Mouse (Mus musculus) stomach, postnatal 0 days (tissue): ENCODE data around the gene Cdh4. TPM values are rescaled to one million over a fixed set of nuclear protein-coding genes. Genes with fewer than 3 reads are reported as not detected.

ENCODE experiments used
- ATAC-seq: fragments of 200-750 bp; cut with Nextera tagmentation; 2 replicates; pipeline ENCODE4 v1.8.0; 2017; ENCODE audit not compliant: low FRiP score, low TSS enrichment
- DNase-seq: peaks from one replicate; pipeline ENCODE4 v3.0.0-alpha.2; 2016; ENCODE audit warnings: low spot score
- H3K27ac ChIP-seq: fragments of 300-500 bp; sonication (generic); replicated peaks from 2 replicates; pipeline ENCODE4 v1.5.1; 2014; ENCODE audit warnings: mild to moderate bottlenecking, control low read depth
- H3K27me3 ChIP-seq: fragments of 300-500 bp; sonication (generic); 2 replicates; pipeline ENCODE4 v1.6.1; 2014; ENCODE audit warnings: low read length; ENCODE audit not compliant: control insufficient read depth, insufficient read depth
- H3K36me3 ChIP-seq: fragments of 300-500 bp; sonication (generic); 2 replicates; pipeline ENCODE4 v1.6.1; 2014; ENCODE audit warnings: low read length, mixed read lengths; ENCODE audit not compliant: control insufficient read depth, insufficient read depth
- H3K4me1 ChIP-seq: fragments of 300-500 bp; sonication (generic); replicated peaks from 2 replicates; pipeline ENCODE4 v1.6.1; 2014; ENCODE audit warnings: antibody characterized with exemption; ENCODE audit not compliant: control insufficient read depth, insufficient read depth
- H3K4me2 ChIP-seq: fragments of 300-500 bp; sonication (generic); replicated peaks from 2 replicates; pipeline ENCODE4 v1.6.1; 2014; ENCODE audit warnings: low read depth, mild to moderate bottlenecking, control low read depth, moderate library complexity
- H3K4me3 ChIP-seq: fragments of 300-500 bp; sonication (generic); 2 replicates; pipeline ENCODE4 v1.5.1; 2014; ENCODE audit warnings: low read depth, low read length, control low read depth
- H3K9ac ChIP-seq: fragments of 300-500 bp; sonication (generic); 2 replicates; pipeline ENCODE4 v1.6.1; 2014; ENCODE audit warnings: mild to moderate bottlenecking, low read length, control low read depth, mixed read lengths
- H3K9me3 ChIP-seq: fragments of 300-500 bp; sonication (generic); 2 replicates; pipeline ENCODE4 v1.6.1; 2016; ENCODE audit warnings: low read length; ENCODE audit not compliant: control insufficient read depth
- CTCF ChIP-seq: IDR thresholded peaks from 2 replicates; pipeline ENCODE4 v1.5.1; 2016; ENCODE audit warnings: antibody characterized with exemption, low read depth, mild to moderate bottlenecking, moderate library complexity
- EP300 ChIP-seq: optimal IDR thresholded peaks from 2 replicates; pipeline ENCODE3; 2016; ENCODE audit warnings: antibody characterized with exemption
- WGBS: fragments of 180-500 bp; shearing (Covaris S2); extraction: QIAGEN DNeasy Blood & Tissue Kit; methylation state at CpG from one replicate; pipeline ENCODE4 v1.1.7; 2014; 5-methylcytosine and 5-hydroxymethylcytosine counted together
- polyA plus RNA-seq: library from polyadenylated mRNA; unstranded; fragments of >200 nt; fragmentation: Nextera tagmentation; extraction: Ambion mirVana; gene quantifications from 2 replicates; pipeline ENCODE4 v1.2.1, GENCODE M21; 2015

Gene Cdh4
- polyA plus RNA-seq, 1 experiment from 2014 or later = 3.1 TPM

- H3K27ac ChIP-seq = no peak overlapping the region
- no peak for ATAC-seq
- no peaks in the 10 kb centered on the region for H3K36me3 ChIP-seq
- H3K4me1 ChIP-seq = no peaks in the 10 kb centered on the region
- no peak for DNase-seq
- 80% methylated on average over 5 of the region's 5 CpGs for WGBS
- no peak for TF ChIP-seq CTCF
- TF ChIP-seq EP300 = no peak
- H3K4me2 ChIP-seq = no peak overlapping the region
- no peaks in the 10 kb centered on the region for H3K9me3 ChIP-seq
- no peak overlapping the region for H3K9ac ChIP-seq
- H3K4me3 ChIP-seq = no peak overlapping the region
- H3K27me3 ChIP-seq = no peaks in the 10 kb centered on the region
Measured at GRCm38 (mm10) chr2:179811086-179811485, 368.9 kb downstream of the Cdh4 start.

- no peak overlapping the region for H3K4me3 ChIP-seq
- no peaks in the 10 kb centered on the region for H3K9me3 ChIP-seq
- no peak overlapping the region for H3K27ac ChIP-seq
- H3K36me3 ChIP-seq = no peaks in the 10 kb centered on the region
- H3K4me1 ChIP-seq = no peaks in the 10 kb centered on the region
- ATAC-seq (no peak), DNase-seq (no peak)
- WGBS = 57% methylated on average over 11 of the region's 11 CpGs
- no peaks in the 10 kb centered on the region for H3K27me3 ChIP-seq
- H3K9ac ChIP-seq = no peak overlapping the region
- no peak overlapping the region for H3K4me2 ChIP-seq
- TF ChIP-seq EP300 (no peak), CTCF (no peak)
Measured at GRCm38 (mm10) chr2:179813035-179813827, 371.0 kb downstream of the Cdh4 start.

- TF ChIP-seq EP300 (no peak), CTCF (no peak)
- H3K27ac ChIP-seq = no peak overlapping the region
- no peak overlapping the region for H3K4me3 ChIP-seq
- no peaks in the 10 kb centered on the region for H3K27me3 ChIP-seq
- 36% methylated on average over 18 of the region's 18 CpGs for WGBS
- no peak for DNase-seq
- H3K36me3 ChIP-seq = no peaks in the 10 kb centered on the region
- H3K4me2 ChIP-seq = no peak overlapping the region
- no peak overlapping the region for H3K9ac ChIP-seq
- ATAC-seq = no peak
- H3K4me1 ChIP-seq = no peaks in the 10 kb centered on the region
- H3K9me3 ChIP-seq = no peaks in the 10 kb centered on the region
Measured at GRCm38 (mm10) chr2:179824776-179825326, 382.6 kb downstream of the Cdh4 start.

GRCm38 (mm10) chr2:179828968-179829367, 386.7 kb downstream of the Cdh4 start:
- no peaks in the 10 kb centered on the region for H3K4me1 ChIP-seq
- TF ChIP-seq CTCF (no peak), EP300 (no peak)
- no peak overlapping the region for H3K4me3 ChIP-seq
- H3K36me3 ChIP-seq = no peaks in the 10 kb centered on the region
- H3K27me3 ChIP-seq = no peaks in the 10 kb centered on the region
- no peaks in the 10 kb centered on the region for H3K9me3 ChIP-seq
- no peak overlapping the region for H3K9ac ChIP-seq
- WGBS = 89% methylated on average over 6 of the region's 6 CpGs
- DNase-seq (no peak), ATAC-seq (no peak)
- no peak overlapping the region for H3K27ac ChIP-seq
- no peak overlapping the region for H3K4me2 ChIP-seq

GRCm38 (mm10) chr2:179829972-179830371, 387.7 kb downstream of the Cdh4 start:
- H3K27me3 ChIP-seq = no peaks in the 10 kb centered on the region
- TF ChIP-seq CTCF = peak; percentile 83
- no peak for TF ChIP-seq EP300
- no peaks in the 10 kb centered on the region for H3K9me3 ChIP-seq
- ATAC-seq (no peak), DNase-seq (peak; percentile 37)
- no peak overlapping the region for H3K4me2 ChIP-seq
- H3K9ac ChIP-seq = no peak overlapping the region
- no peaks in the 10 kb centered on the region for H3K36me3 ChIP-seq
- 30% methylated on average over 6 of the region's 6 CpGs for WGBS
- no peak overlapping the region for H3K4me3 ChIP-seq
- no peaks in the 10 kb centered on the region for H3K4me1 ChIP-seq
- H3K27ac ChIP-seq = no peak overlapping the region

GRCm38 (mm10) chr2:179834892-179835291, 392.7 kb downstream of the Cdh4 start:
- 55% methylated on average over 9 of the region's 9 CpGs for WGBS
- Histone ChIP-seq H3K36me3 (no peaks in the 10 kb centered on the region), H3K27me3 (no peaks in the 10 kb centered on the region), H3K4me3 (no peak overlapping the region), H3K4me1 (no peaks in the 10 kb centered on the region), H3K9ac (no peak overlapping the region), H3K4me2 (no peak overlapping the region), H3K27ac (no peak overlapping the region), H3K9me3 (no peaks in the 10 kb centered on the region)
- no peak for DNase-seq
- no peak for ATAC-seq
- no peak for TF ChIP-seq EP300
- TF ChIP-seq CTCF = no peak
